Mouse (Mus musculus) Patski (cell line): ENCODE results near the gene Fga. TPM values are rescaled to one million over a fixed set of nuclear protein-coding genes. Genes with fewer than 3 reads are reported as not detected.
A peak's percentile ranks its signal among the peaks of the same experiment; 100 is the strongest.

Experiments
- ATAC-seq: fragments of 100-300 bp; one replicate; pipeline ENCODE4 v1.8.0; 2021
- CTCF ChIA-PET: fragments of 350-600 bp; sonication (Branson Sonifier 250); formaldehyde crosslinking; loops from one replicate; lab custom pipeline; 2022; ENCODE audit warnings: inconsistent platforms; lab: Charles Lee
- POLR2A ChIA-PET: fragments of 350-600 bp; sonication (Branson Sonifier 250); formaldehyde crosslinking; loops from one replicate; lab custom pipeline; 2022; ENCODE audit warnings: antibody characterized with exemption, inconsistent platforms; lab: Charles Lee
- DNase-seq: peaks from one replicate; pipeline ENCODE4 v3.0.0-alpha.2; 2011; ENCODE audit warnings: low read depth, low spot score
- H3K27me3 ChIP-seq: fragments of 371-371 bp; one replicate; pipeline ENCODE4 v1.5.1; 2021
- CTCF ChIP-seq: fragments of 100-300 bp; IDR thresholded peaks from one replicate; pipeline ENCODE4 v1.5.1; 2021
- in situ Hi-C: fragments of 300-500 bp; cut with MboI; formaldehyde crosslinking; loops from 3 replicates; pipeline ENCODE4 v1.11.1; 2018; ENCODE audit warnings: low pct_unique_long_range_greater_than_20kb, mixed read lengths
- polyA plus RNA-seq: library from polyadenylated mRNA; unstranded; gene quantifications from one replicate; pipeline ENCODE4 v1.2.3, GENCODE M21; 2021

Gene Fga
- polyA plus RNA-seq, 1 experiment from 2014 or later: not detected

GRCm38 (mm10) chr3:83050661-83051060 is 24.8 kb downstream of the Fga start:
- no peak for TF ChIP-seq CTCF
- in situ Hi-C loops: loop anchor here (5.0 to 25.0 kb wide), 2 partner anchors 48 to 688 kb away; partner anchors contain the start of gene Map9
- CTCF ChIA-PET: interaction anchor here (2.1 kb wide), 1 partner anchor 51 kb away, joined by 14 read pairs; no protein-coding TSS in a partner anchor
- H3K27me3 ChIP-seq: peaks cover 54% of the 10 kb centered on the region
- POLR2A ChIA-PET: no interaction called here
- no peak for DNase-seq
- ATAC-seq: no peak

GRCm38 (mm10) chr3:83052102-83052501 is 26.2 kb downstream of the Fga start:
- in situ Hi-C loops: loop anchor here (5.0 to 25.0 kb wide), 2 partner anchors 50 to 690 kb away; partner anchors contain the start of gene Map9
- CTCF ChIA-PET: interaction anchor here (1.1 to 3.5 kb wide), 5 partner anchors 51 to 58 kb away, joined by 4 to 41 read pairs (median 5); no protein-coding TSS in a partner anchor
- no peak for TF ChIP-seq CTCF
- H3K27me3 ChIP-seq: peaks cover 46% of the 10 kb centered on the region
- no peak for ATAC-seq
- DNase-seq: no peak
- POLR2A ChIA-PET: no interaction called here

GRCm38 (mm10) chr3:83053126-83053525 is 27.2 kb downstream of the Fga start:
- no peak for TF ChIP-seq CTCF
- peaks cover 35% of the 10 kb centered on the region for H3K27me3 ChIP-seq
- in situ Hi-C loops: loop anchor here (5.0 to 25.0 kb wide), 2 partner anchors 51 to 691 kb away; partner anchors contain the start of gene Map9
- ATAC-seq (no peak), DNase-seq (no peak)
- ChIA-PET POLR2A (interaction anchor here (0.6 to 1.2 kb wide), 2 partner anchors 53 to 715 kb away, joined by 3 to 4 read pairs; no protein-coding TSS in a partner anchor), CTCF (interaction anchor here (0.6 to 3.5 kb wide), 19 partner anchors 9 to 676 kb away, joined by 3 to 41 read pairs (median 6); partner anchors contain the start of genes Fga and Fgg)

GRCm38 (mm10) chr3:83053758-83054157 is 27.9 kb downstream of the Fga start:
- peaks cover 29% of the 10 kb centered on the region for H3K27me3 ChIP-seq
- ChIA-PET CTCF (interaction anchor here (0.5 to 3.5 kb wide), 23 partner anchors 10 to 675 kb away, joined by 3 to 41 read pairs (median 5); partner anchors contain the start of genes Fga and Fgg), POLR2A (interaction anchor here (0.6 to 1.2 kb wide), 3 partner anchors 54 to 714 kb away, joined by 3 to 4 read pairs (median 3); no protein-coding TSS in a partner anchor)
- no peak for DNase-seq
- in situ Hi-C loops: loop anchor here (5.0 to 25.0 kb wide), 2 partner anchors 51 to 691 kb away; partner anchors contain the start of gene Map9
- ATAC-seq: no peak
- peak; percentile 84 for TF ChIP-seq CTCF

- DNase-seq (no peak), ATAC-seq (no peak)
- TF ChIP-seq CTCF: no peak
- in situ Hi-C loops: loop anchor here (5.0 to 25.0 kb wide), 2 partner anchors 52 to 692 kb away; partner anchors contain the start of gene Map9
- ChIA-PET POLR2A (interaction anchor here (0.8 kb wide), 1 partner anchor 912 kb away, joined by 8 read pairs; no protein-coding TSS in a partner anchor), CTCF (interaction anchor here (0.8 to 3.5 kb wide), 19 partner anchors 11 to 66 kb away, joined by 3 to 41 read pairs (median 5); partner anchors contain the start of genes Fga and Fgg)
- peaks cover 21% of the 10 kb centered on the region for H3K27me3 ChIP-seq
Measured at GRCm38 (mm10) chr3:83054759-83055158, 28.9 kb downstream of the Fga start.

- CTCF ChIA-PET: interaction anchor here (0.8 to 3.5 kb wide), 6 partner anchors 16 to 58 kb away, joined by 3 to 41 read pairs (median 4); partner anchors contain the start of gene Fga
- POLR2A ChIA-PET: interaction anchor here (0.8 kb wide), 1 partner anchor 913 kb away, joined by 8 read pairs; no protein-coding TSS in a partner anchor
- H3K27me3 ChIP-seq: peaks cover 14% of the 10 kb centered on the region
- in situ Hi-C loops: loop anchor here (25.0 kb wide), 1 partner anchor 693 kb away; the partner anchor contains the start of gene Map9
- no peak for TF ChIP-seq CTCF
- DNase-seq (peak; percentile 98), ATAC-seq (peak; percentile 98)
Measured at GRCm38 (mm10) chr3:83055281-83056038, 29.6 kb downstream of the Fga start, which contains the start of gene Plrg1. Plrg1 (plus strand) TSS chr3:83055522.

- TF ChIP-seq CTCF: no peak
- in situ Hi-C loops: loop anchor here (25.0 kb wide), 1 partner anchor 695 kb away; the partner anchor contains the start of gene Map9
- no peaks in the 10 kb centered on the region for H3K27me3 ChIP-seq
- ATAC-seq: no peak
- DNase-seq: no peak
- ChIA-PET CTCF (interaction anchor here (1.3 to 2.3 kb wide), 3 partner anchors 11 to 58 kb away, joined by 4 to 7 read pairs (median 4); no protein-coding TSS in a partner anchor), POLR2A (no interaction called here)
Measured at GRCm38 (mm10) chr3:83057046-83057445, 31.2 kb downstream of the Fga start.

GRCm38 (mm10) chr3:83067920-83068319 is 42.0 kb downstream of the Fga start:
- ChIA-PET CTCF (interaction anchor here (0.9 to 2.6 kb wide), 4 partner anchors 9 to 14 kb away, joined by 3 to 10 read pairs (median 6); no protein-coding TSS in a partner anchor), POLR2A (no interaction called here)
- TF ChIP-seq CTCF: no peak
- ATAC-seq: no peak
- no peaks in the 10 kb centered on the region for H3K27me3 ChIP-seq
- DNase-seq: no peak
- in situ Hi-C loops: loop anchor here (25.0 kb wide), 1 partner anchor 706 kb away; the partner anchor contains the start of gene Map9

- DNase-seq (no peak), ATAC-seq (no peak)
- no peaks in the 10 kb centered on the region for H3K27me3 ChIP-seq
- in situ Hi-C loops: loop anchor here (25.0 kb wide), 1 partner anchor 707 kb away; the partner anchor contains the start of gene Map9
- ChIA-PET POLR2A (no interaction called here), CTCF (interaction anchor here (1.6 kb wide), 1 partner anchor 12 kb away, joined by 4 read pairs; no protein-coding TSS in a partner anchor)
- no peak for TF ChIP-seq CTCF
Measured at GRCm38 (mm10) chr3:83068869-83069268, 43.0 kb downstream of the Fga start.
